Mouse (Mus musculus): ENCODE data around the gene Mon1a. TPM values are rescaled to one million over a fixed set of nuclear protein-coding genes. Genes with fewer than 3 reads are reported as not detected.

Mon1a gene
- polyA plus RNA-seq (2015; fragmentation: Nextera tagmentation; extraction: Ambion mirVana) = 10.5 and 11.8 TPM in 2 replicates

DNA sequence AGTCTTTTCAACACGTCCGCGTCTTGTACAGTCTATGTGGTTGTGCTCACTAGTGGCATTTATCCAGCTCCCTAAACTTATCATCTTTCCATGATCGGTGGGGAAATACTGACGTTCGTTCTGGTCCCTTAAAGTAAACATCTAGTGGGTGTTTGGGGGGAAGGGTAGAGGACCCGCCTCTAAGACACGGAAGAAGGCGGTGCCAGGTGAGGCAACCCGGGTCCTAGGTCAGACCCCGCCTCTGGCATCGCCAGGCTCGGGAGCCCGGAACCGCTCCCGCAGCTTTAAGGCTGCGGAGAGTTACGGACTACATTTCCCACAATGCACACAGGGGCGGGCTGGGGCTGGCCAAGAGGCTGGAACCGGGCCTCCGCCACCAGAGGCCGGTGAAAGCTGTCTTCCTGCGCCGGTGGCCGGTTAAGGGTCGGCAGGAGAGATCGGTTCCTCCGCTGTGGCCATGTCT lies at the start of gene Mon1a:
TSS of gene Mon1a (plus strand) at position 348 of the 463 bp plus-strand sequence.

DNA sequence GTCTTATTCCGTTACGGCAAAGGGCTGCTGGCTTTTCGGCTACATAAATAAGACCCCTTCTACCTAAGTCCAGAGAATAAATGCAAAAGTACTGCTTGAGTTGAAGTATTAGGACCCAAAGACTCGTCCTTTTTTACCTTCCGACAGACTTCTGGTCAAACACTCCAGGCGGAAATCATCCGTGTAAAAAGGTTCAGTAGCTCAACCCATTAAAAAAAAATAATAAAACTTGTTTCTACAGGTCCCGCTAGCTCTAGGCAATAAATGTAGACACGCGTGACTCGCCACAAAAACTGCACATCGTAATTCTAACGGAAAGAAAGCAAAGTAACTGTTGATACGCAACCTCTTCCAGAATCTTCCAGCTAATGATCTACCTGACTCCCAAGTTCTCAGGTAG lies 14.8 kb upstream of the Mon1a start, which contains the start of gene Rbm6:
TSS of gene Rbm6 (minus strand) at position 101 of the 400 bp plus-strand sequence.

GRCm38 (mm10) chr9:107906252-107906966 lies 18.5 kb downstream of the Mon1a start, which contains the start of gene Mst1r:
TSS of gene Mst1r (plus strand) at chr9:107906873.

DNA sequence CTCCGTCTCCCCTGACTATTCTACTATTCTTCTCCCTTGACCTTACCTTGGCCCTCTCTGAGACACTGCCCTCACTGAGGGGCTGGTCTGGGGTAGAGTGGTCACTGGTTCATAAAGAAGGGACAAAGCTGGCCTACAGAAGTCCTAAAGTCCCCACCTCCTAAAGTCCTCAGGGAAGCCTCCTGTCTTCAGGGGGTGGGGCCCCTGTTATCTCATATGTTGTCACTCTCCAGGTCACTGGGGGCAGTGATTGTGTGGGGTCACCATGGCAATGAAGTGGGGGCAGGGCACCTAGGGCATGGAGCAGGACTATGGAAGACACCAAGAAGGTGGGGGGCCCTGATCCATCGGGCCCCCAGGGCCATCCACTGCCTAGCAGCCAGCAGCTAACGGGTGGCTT lies 40.2 kb downstream of the Mon1a start, which contains the start of gene Actl11:
TSS of gene Actl11 (plus strand) at position 301 of the 400 bp plus-strand sequence.

DNA sequence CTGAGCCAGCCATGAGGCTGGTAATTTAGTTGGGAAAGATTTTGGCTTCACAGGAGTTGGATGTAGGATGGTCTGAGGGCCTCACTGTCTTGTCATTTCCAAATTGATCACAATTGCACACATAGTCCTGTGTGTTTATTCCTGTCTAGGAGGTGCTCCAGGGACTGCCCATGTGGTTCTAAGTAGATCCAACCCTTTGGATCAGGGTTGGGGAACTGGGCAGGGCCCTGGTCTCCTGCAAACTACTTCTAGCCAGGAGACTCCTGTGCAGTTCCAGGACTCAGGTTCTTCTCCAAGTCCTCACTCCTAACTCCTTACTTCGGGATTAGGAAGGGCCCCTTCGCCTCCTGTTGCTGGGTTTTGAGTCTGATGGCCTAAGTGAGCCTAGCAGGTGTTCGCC lies 47.4 kb downstream of the Mon1a start, which contains the start of gene Camkv:
TSS of gene Camkv (plus strand) at position 301 of the 400 bp plus-strand sequence.

DNA sequence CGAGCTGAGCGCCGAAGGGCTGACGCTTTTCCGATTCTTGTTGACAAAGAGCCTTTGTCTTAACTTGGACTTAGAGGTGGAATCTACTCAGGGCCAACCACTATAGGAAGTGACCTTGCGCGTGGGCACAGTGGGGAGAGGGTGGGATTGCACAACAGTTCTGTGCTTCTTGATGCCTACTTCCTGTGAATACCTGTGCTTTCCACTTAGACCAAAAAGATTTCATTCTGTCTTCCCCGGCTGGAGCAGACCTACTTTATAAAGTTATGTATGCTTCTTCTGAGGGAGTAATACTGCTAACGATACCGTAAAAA lies 61.9 kb downstream of the Mon1a start, which contains the start of gene Traip:
TSS of gene Traip (plus strand) at position 215 of the 314 bp plus-strand sequence.

Other genes starting within 250 kb of the Mon1a start
- gene Slc38a3, start 218.6 kb upstream of the Mon1a start, polyA plus RNA-seq (2015; fragmentation: Nextera tagmentation; extraction: Ambion mirVana) = 5.0 TPM in 2 replicates
- 0.40 and 1.9 TPM in 2 replicates for gene Gnat1, start 208.4 kb upstream of the Mon1a start, polyA plus RNA-seq (2015; fragmentation: Nextera tagmentation; extraction: Ambion mirVana)
- gene Sema3f, start 177.7 kb upstream of the Mon1a start, polyA plus RNA-seq (2015; fragmentation: Nextera tagmentation; extraction: Ambion mirVana) = 5.7 and 6.2 TPM in 2 replicates
- 54.4 and 75.5 TPM in 2 replicates for gene Rbm5, start 117.2 kb upstream of the Mon1a start, polyA plus RNA-seq (2015; fragmentation: Nextera tagmentation; extraction: Ambion mirVana)
- gene Rbm6, start 14.9 kb upstream of the Mon1a start, polyA plus RNA-seq (2015; fragmentation: Nextera tagmentation; extraction: Ambion mirVana) = 25.9 and 43.6 TPM in 2 replicates
- gene Mst1r, start 18.7 kb downstream of the Mon1a start, polyA plus RNA-seq (2015; fragmentation: Nextera tagmentation; extraction: Ambion mirVana) = 5.1 and 5.4 TPM in 2 replicates
- gene Actl11, start 40.3 kb downstream of the Mon1a start, polyA plus RNA-seq (2015; fragmentation: Nextera tagmentation; extraction: Ambion mirVana) = not detected in 2 replicates
- gene Camkv, start 47.5 kb downstream of the Mon1a start, polyA plus RNA-seq (2015; fragmentation: Nextera tagmentation; extraction: Ambion mirVana) = 3.1 and 4.4 TPM in 2 replicates
- gene Traip, start 62.0 kb downstream of the Mon1a start, polyA plus RNA-seq (2015; fragmentation: Nextera tagmentation; extraction: Ambion mirVana) = 10.0 and 11.1 TPM in 2 replicates
- 30.4 and 55.9 TPM in 2 replicates for gene Uba7, start 87.4 kb downstream of the Mon1a start, polyA plus RNA-seq (2015; fragmentation: Nextera tagmentation; extraction: Ambion mirVana)
- 0.66 and 0.84 TPM in 2 replicates for gene Gm20661, start 94.9 kb downstream of the Mon1a start, polyA plus RNA-seq (2015; fragmentation: Nextera tagmentation; extraction: Ambion mirVana)
- 36.0 and 45.0 TPM in 2 replicates for gene Inka1, start 97.7 kb downstream of the Mon1a start, polyA plus RNA-seq (2015; fragmentation: Nextera tagmentation; extraction: Ambion mirVana)
- 1.8 and 2.6 TPM in 2 replicates for gene Cdhr4, start 104.3 kb downstream of the Mon1a start, polyA plus RNA-seq (2015; fragmentation: Nextera tagmentation; extraction: Ambion mirVana)
- 0.73 TPM in 1 of 2 replicates, not detected in the other for gene Gm20662, start 108.2 kb downstream of the Mon1a start, polyA plus RNA-seq (2015; fragmentation: Nextera tagmentation; extraction: Ambion mirVana)
- gene Ip6k1, start 114.3 kb downstream of the Mon1a start, polyA plus RNA-seq (2015; fragmentation: Nextera tagmentation; extraction: Ambion mirVana) = 45.9 and 52.5 TPM in 2 replicates
- gene Gmppb, start 161.1 kb downstream of the Mon1a start, polyA plus RNA-seq (2015; fragmentation: Nextera tagmentation; extraction: Ambion mirVana) = 17.3 and 23.9 TPM in 2 replicates
- 1.7 and 2.4 TPM in 2 replicates for gene Amigo3, start 165.0 kb downstream of the Mon1a start, polyA plus RNA-seq (2015; fragmentation: Nextera tagmentation; extraction: Ambion mirVana)
- gene Mst1, start 192.3 kb downstream of the Mon1a start, polyA plus RNA-seq (2015; fragmentation: Nextera tagmentation; extraction: Ambion mirVana) = 2.1 and 2.7 TPM in 2 replicates
- 16.6 and 22.3 TPM in 2 replicates for gene Rnf123, start 195.2 kb downstream of the Mon1a start, polyA plus RNA-seq (2015; fragmentation: Nextera tagmentation; extraction: Ambion mirVana)
- 43.5 and 58.7 TPM in 2 replicates for gene Apeh, start 206.5 kb downstream of the Mon1a start, polyA plus RNA-seq (2015; fragmentation: Nextera tagmentation; extraction: Ambion mirVana)

All from adrenal gland, postnatal 0 days (tissue).